Mouse (Mus musculus) spleen, postnatal 10 days (tissue): ENCODE measurements around the gene Togaram2.
"Not testable (repeated sequence)": the region's sequence is repeated elsewhere in the genome, so short reads cannot be mapped to it uniquely, and the experiment has no call there.

Source experiments
- DNase-seq, 2 experiments: peaks; one replicate each; pipeline ENCODE4 v3.0.0; 2021 to 2022; ENCODE audit warnings: low spot score in 2 of 2

Togaram2 gene

GRCm38 (mm10) chr17:71736442-71736841 is 63.4 kb downstream of the Togaram2 start:
- no peak for DNase-seq

- DNase-seq: no peak
Measured at GRCm38 (mm10) chr17:71742156-71742555, 69.1 kb downstream of the Togaram2 start.

GRCm38 (mm10) chr17:71742935-71743334 is 69.9 kb downstream of the Togaram2 start:
- no peak for DNase-seq

GRCm38 (mm10) chr17:71746114-71746513 is 73.1 kb downstream of the Togaram2 start:
- no peak for DNase-seq

DNA sequence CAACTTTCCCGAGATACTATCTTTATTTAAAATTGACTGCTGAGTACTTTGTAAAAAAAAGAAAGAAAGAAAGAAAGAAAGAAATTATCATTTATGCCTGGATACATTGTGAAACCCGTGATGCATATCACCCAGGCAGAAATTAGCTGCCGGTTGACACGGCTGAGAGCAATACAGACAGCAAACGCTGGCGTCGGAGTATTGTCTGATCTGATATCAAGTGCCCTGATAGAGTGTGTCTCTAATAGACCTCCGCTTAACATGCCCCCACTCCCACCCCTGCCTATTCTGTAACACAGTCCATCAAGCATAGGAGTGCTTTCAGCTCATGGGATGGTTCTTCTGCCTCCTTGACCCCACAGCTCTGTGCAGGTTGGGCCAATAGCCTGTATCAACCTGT is 74.5 kb downstream of the Togaram2 start:
- DNase-seq: no peak

GRCm38 (mm10) chr17:71749616-71750168 is 76.6 kb downstream of the Togaram2 start:
- DNase-seq: no peak

- no peak for DNase-seq
Measured at GRCm38 (mm10) chr17:71752831-71753230, 79.8 kb downstream of the Togaram2 start, which contains the start of gene Pcare. TSS of gene Pcare (minus strand) at chr17:71752894.

- no peak for DNase-seq
Measured at GRCm38 (mm10) chr17:71760536-71760935, 87.5 kb downstream of the Togaram2 start.

DNA sequence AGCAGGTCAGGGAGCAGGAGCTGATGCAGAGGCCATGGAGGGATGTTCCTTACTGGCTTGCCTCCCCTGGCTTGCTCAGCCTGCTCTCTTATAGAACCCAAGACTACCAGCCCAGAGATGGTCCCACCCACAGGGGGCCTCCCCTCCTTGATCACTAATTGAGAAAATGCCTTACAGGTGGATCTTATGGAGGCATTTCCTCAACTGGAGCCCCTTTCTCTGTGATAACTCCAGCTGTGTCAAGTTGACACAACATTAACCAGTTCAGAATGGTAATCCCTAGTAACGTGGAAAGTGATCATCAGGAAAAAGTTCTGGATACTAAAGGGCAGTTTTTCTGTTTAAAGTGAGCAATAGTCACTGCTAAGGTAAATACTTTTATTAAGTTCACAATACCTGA is 95.1 kb downstream of the Togaram2 start, which contains the start of gene Clip4:
Clip4 (plus strand) TSS at position 301 of the 400 bp plus-strand sequence.
- not testable (repeated sequence) for DNase-seq

- no peak for DNase-seq
Measured at GRCm38 (mm10) chr17:71769564-71769963, 96.5 kb downstream of the Togaram2 start.

GRCm38 (mm10) chr17:71770696-71771095 is 97.6 kb downstream of the Togaram2 start:
- DNase-seq: no peak

DNA sequence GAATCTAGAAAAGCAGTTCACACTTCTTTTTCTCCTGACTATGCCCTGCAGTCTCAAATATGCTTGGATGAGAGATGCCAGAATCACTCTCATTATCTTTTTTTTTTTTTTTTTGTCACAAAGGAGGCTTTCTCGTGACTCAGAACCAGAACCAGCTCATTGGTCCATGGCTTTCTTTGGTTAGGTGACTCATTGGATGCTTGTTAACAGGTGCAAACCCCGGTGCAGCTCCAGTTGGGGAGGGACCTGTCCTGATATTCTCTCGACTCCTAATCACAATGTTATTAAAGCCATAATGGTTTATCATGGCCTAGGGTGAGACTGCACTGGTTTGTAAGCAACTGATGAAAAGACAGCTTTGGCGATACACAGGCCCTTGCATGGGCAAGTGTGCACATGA is 101.1 kb downstream of the Togaram2 start:
- DNase-seq: no peak

- DNase-seq: no peak
Measured at GRCm38 (mm10) chr17:71775279-71775678, 102.2 kb downstream of the Togaram2 start.

- no peak for DNase-seq
Measured at GRCm38 (mm10) chr17:71778696-71779095, 105.6 kb downstream of the Togaram2 start.
